Mouse (Mus musculus): ENCODE data around the gene Reln.
A peak's percentile ranks its signal among the peaks of the same experiment; 100 is the strongest.

Gene Reln

DNA sequence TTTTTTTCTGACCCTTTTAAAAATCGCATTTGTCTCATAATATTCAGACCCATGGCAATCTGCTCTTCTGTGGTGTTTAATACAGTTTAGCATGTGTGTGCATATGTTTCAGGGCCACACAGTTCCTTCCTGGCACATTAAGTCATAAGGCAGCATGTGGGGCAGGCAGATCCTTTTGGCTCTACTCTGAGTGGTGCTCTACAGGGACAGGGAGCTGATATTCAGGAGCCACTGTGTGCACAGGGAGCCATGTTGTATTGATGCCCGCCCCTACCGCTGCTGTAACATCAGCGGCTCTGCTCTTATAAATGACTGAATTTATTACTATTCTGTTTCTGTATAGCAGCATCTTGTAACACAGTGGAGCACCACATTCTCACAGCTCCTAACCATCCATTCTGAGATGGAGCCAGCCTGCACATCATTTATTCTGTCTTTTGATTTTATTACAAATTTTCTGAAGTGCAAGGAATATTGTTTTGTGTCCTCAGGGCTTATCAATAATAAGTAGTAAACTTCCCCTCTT is 410.3 kb downstream of the Reln start:
- DNase-seq (ENCODE audit: low read depth, low spot score): no peak

DNA sequence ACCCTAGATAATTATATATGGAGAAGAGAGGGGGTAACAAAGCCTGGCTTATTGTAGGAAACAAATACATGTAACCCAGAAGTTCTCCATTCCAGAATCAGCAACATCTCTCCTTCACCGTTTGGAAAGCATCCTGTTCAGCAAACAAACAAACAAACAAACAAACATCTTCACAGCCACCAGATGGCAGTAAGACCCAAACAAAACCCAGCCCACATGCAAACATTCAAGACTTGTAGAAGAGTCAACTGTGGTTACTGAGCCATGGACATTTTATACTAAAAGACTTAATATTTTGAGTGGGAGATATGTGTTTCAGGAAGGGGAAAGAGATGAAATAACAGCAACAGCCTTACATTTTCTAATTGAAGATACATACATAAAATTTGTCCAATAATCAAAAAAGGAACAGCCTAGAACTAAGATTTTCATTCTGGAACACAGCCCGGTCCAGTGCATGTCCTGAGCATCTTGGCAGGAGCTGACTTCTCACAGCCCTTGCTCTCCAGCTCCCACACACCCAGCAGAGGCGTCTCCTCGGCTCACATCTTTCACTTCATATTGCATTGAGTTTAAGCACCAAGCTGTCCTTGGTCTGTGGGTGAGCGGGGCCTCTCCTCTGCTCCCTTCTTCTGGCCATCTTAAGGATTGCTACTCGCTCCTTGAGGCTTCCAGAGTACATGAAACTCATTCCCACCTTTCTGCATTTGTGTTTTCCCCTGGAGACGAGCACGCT is 411.0 kb downstream of the Reln start:
- DNase-seq (ENCODE audit: low read depth, low spot score): no peak

DNA sequence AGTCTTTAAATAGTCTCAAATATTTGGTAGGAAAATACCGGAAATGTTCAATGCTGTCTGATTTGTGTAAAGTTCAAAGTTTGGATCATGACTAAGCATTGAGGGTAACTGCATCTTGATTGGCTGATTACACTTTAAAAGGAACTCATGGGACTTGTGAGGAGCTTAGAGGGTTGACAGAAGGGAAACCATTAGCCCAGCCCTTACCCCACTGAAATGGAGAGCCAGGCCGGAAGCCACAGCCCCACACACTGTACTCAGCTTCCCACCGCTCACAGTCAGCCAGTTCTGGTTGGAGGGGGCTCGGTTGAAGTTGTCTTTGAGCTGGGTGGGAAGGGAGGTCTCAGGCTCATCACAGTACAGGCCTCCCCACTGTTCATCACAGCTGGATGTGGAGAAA is 413.4 kb downstream of the Reln start:
- no peak for DNase-seq (ENCODE audit: low read depth, low spot score)

DNA sequence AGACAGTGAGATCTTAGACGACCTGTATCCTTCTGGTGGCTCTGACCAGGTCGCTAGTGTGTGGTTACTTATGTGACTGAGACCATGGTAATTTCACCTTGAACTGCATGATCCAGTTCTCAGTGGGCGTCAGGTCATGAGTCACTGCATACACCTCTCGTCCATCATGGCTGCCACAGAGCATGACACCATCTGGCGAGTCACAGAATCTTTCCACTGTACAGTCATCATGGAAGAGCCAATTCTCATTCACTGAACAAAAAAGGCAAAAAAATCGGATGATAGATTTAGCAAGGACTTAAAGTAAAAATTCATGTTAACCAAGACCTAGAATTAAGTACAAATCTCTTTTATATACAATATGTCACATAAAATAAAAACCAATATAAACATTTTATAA is 424.2 kb downstream of the Reln start:
- peak; percentile 24 for DNase-seq (ENCODE audit: low read depth, low spot score)

DNA sequence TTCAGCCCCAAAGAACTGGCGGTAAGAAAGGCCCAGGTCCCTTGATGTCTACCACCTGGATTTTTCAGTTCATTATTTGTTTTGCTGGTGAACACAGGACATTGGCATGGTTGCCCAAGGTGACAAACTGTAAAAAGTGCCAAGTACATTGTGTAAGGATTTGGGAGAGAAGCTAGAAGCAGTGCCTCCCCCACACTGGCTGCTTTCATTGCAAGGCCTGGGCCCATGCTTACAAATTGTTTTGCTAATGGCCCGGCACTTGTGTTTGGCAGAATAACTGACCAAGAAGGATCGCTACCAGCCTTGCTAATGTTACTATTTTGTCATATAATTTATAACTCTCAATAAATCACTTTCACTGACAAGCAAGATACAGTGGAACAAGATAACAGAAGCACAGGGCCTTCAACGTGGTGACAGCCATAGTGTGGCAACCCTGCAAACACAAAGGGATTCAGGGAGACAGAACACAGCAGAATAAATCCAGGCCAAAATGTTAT is 425.2 kb downstream of the Reln start:
- DNase-seq (ENCODE audit: low read depth, low spot score): no peak

DNA sequence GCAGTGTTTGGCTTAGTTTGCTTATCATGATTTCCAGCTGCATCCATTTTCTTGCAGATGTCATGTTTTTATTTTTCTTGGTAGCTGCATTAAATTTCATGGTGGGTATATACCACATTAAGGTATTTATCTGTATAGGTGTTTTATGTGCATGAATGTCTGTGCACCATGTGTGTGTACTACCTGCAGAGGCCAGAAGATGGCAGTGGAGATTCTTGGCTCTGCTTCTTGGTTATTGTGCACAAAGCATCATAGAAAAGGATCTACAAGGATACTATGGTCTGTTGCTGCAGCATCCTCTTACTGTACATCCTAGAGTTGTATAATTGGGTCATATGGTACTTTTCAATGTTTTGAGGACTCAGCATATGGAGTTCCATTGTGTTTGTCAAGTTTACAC is 428.5 kb downstream of the Reln start:
- peak; percentile 9 for DNase-seq (ENCODE audit: low read depth, low spot score)

DNA sequence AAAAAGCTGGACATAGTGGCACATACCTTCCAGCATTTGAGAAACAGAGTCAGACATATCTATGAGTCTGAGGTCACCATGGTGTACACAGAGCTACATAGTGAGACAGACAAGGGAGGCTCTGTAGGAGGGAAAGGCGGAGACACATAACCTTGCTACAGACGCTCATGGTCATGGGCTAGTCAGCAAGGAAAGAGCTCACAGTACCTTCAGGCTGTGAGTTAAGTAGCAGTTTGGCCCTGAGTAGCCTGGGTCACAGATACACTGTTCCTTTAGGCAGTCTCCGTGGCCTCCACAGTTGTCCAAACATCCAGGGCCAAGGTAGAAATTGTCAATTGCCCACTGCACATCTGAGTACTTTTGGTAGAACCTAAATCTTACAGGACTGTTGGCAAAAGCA is 429.7 kb downstream of the Reln start:
- no peak for DNase-seq (ENCODE audit: low read depth, low spot score)

DNA sequence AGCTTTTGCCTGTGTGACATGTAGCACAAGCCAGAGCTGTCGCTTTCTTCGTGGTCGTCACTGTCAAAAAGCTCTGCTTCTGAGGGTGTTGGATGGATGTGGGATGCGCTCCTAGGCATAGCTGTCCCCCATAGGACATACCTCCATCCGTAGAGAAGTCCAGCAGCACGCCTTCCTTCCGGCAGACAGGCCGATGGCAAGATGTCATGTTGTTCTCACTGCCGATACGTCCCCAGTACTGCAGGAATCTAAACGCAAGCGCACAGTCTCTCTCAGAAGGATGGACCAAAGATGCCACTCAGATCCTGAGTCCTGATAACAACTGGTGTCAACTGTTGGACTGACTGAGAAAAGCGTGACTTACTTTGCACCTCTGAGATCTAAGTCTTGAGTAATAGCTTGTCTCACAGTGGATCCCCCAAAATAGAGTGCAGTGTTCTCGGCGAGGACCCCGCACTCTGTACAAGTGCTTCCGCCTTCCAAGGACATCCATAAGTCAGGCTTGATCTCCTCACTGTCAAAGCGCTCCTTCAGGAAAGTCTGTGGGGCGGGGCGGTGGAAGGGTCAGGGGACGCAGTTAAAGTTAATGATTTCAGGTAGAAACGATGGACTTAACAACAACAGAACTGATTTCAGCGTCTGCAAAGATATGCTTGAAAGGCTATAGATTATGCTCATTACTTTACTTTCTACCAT is 431.5 kb downstream of the Reln start:
- no peak for DNase-seq (ENCODE audit: low read depth, low spot score)

DNA sequence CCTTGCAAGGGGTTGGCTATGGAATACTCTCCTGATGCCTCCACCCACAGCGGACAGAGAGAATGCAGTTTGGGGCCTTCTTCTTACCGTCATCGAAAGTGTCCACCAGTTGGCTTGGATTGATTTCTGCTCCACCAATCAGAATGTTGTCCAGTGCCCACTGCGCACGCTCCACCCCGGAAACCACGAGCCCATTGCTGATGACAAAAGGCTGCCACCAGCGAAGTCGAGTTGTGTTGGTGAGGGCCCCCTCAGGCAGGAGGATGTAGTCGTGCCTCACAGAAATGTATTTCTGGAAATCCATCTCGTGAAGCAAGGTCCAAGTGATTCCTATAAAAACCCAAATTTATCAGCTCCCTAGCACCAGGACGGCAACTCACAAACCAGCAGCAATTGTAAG is 433.8 kb downstream of the Reln start:
- no peak for DNase-seq (ENCODE audit: low read depth, low spot score)

DNA sequence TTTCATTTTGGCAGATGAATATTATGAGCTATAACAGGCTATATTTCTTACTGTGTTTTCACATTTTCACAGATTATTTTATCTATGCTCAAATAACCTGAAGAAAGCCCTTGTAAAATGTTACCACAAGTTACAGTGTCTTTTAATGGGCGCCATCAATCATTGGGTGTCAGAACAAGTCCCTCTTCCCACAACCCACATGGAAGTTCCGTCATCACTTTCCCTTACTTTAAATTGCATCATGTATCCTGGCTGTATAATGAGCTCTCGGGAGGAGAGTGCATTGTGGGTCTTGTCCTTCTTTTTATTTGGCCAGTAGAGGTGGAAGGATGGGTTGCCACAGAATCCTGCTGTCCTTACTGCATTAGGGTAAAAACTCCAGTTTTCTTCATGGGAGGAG is 434.8 kb downstream of the Reln start:
- DNase-seq (ENCODE audit: low read depth, low spot score): peak; percentile 66

DNA sequence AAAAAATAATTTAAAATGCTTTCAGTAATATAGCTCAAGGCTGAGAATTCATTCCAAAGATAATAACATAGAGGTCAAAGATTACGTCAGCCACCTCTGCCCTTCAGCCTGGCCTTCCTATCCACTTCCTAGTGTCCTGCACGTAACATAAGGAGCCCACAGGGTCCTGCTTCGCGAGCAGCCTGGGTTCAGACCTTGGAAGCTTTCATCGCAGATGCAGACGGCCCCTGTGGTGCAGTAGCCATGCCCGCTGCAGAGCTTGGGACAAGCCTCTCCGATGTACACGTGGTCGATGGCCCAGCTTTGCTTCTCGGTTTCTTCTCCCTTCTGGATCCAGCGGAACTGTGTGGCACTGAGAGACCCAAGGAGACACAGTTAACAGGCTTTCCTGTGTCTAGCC is 443.1 kb downstream of the Reln start:
- no peak for DNase-seq (ENCODE audit: low read depth, low spot score)

DNA sequence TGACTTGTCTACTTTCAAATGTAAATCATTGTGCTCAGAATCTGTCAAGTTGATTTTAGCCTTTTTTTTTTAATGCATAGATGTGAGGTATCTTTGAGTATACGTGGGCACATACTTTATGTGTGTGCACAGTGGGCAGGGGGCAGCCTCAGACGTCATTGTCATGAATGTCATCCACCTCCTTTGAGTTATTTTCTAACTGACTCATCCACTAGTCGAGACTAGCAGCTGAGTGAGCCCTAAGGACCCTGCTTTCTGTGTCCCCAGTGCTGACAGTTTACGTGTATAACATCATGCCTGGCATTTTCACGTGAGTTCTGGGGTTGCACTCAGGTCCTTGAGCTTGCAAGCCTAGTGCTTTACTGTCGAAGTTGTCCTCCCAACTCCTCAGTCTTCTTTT is 443.6 kb downstream of the Reln start:
- no peak for DNase-seq (ENCODE audit: low read depth, low spot score)

DNA sequence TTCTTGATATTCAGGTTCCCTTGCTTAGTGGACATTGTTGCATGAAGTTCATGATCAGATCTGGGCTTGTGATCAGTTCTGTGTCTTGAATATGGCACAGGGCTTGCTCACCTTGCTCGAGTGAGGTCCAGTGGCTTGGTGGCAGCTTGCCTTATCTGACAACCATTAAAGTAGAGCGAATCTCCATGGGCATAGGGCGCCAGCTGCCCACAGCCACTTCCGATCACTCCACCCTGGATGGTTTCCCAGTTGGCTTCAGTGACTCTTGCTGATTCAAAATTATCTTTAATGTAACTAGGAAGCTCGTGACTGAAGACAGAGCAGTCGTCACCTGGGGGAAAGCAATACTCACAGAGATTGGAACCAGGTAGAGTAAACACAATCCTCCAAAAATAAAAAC is 445.6 kb downstream of the Reln start:
- no peak for DNase-seq (ENCODE audit: low read depth, low spot score)

DNA sequence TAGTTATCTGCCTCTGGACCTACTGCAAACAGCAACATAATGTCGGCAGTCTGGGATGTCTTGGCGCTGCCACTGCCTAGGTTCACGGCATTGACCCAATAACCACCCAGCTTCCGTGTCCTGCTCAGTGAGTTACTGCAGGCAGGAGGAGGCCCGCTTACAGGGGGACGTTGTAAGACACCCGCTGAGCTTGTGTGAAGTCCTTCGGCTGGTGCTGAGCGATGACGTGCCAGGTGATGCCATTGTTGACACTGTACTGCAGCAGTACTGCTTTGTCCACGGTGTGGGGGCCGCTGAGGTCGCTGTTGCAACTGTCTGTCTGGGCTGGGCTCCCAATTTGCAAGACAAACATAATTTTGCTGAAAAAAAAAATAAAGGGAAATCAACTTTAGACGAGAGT is 447.9 kb downstream of the Reln start:
- DNase-seq (ENCODE audit: low read depth, low spot score): no peak

DNA sequence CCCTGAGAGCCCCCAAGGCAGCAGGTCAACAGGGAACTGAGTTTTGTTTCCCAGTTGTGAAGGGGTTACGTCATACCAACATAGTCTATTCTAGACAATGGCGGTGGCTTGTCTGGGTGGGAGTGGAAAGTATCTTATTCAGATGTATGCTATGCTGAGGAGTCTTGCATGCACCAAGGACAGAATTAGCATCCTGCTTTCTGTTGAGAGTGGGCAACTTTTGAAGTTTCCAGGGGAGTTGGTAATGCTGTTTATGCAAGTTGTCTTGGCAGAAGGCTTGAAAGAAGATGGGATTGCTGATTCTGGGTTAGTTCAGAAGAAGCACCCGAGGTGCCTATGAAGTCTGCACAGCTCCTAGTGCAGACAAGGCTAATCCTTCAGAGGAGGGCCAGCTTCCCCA is 450.3 kb downstream of the Reln start:
- no peak for DNase-seq (ENCODE audit: low read depth, low spot score)

DNA sequence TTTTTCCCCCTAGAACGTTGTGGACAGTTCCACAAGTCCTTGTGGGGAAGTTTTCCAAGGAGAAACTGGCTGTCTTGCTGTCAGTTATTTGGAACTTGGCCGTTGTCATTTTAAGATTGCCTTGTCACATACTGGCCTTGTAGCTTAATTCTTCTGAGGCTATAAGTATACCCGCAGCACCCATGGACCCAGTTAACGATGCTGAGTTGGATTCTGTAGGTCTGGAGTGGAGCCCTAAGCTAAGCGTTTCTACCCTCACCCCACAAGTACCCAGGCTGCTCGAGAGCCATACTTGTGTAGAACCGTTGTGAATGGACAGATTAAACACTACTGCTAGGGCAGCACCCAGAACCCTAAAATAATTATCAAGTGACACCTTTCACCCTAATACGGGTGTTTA is 477.8 kb downstream of the Reln start:
- DNase-seq (ENCODE audit: low read depth, low spot score): no peak

DNA sequence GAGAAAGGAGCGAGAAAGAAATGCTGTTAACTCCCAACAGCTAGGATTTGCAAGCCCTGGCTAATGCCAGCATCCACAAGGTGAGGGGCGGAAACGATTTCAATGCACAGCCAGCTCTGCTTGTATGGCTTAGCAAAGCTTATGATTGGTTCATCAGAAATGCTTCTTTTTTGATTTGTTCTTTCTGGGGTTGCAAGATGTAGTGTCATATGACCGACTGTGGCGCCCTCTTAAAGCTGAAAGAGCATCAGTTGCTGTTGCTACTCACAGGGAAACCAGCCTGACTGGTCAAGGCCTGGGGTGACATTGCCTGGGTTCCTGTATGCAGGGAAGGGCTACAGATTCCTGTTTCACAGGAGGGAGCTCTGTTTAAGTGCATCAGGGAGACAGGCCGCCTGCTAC is 478.2 kb downstream of the Reln start:
- no peak for DNase-seq (ENCODE audit: low read depth, low spot score)

DNA sequence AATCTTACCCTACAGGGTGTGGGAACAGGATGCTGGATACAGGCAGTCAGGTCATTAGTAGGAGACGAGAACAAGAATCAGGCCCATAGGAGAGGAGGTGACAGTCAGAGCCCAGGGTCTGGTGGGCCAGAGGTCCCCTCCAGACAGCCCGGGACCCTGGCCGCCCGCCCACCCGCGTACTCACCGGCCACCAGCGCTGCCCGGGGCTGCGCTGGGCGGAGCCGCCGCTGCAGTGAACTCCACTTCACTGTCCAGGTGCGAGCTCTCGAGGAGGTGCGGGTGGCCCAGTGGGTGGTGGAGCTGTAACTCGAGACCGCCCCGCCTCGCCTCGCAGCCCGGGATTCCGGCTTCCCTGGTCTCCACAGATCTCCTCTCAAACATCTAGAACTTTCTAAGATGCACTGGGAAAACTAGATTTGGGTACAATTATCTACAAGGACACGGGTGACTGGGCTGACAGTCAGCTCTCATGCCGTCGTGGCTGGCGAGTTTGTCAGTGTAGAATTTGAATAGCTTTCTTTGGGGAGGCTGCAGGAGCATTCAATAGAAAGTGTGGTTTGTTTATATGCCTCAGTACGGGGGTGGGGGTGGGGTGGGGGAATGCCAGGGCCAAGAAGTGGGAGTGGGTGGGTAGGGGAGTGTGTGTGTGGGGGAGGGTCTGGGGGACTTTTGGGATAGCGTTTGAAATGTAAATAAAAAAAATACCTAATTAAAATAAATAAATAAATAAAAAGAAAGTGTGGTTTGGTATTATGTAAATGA is 479.0 kb downstream of the Reln start, which contains the start of gene Slc26a5:
TSS of gene Slc26a5 (minus strand) at position 259 of the 762 bp plus-strand sequence.
- DNase-seq (ENCODE audit: low read depth, low spot score): no peak

DNA sequence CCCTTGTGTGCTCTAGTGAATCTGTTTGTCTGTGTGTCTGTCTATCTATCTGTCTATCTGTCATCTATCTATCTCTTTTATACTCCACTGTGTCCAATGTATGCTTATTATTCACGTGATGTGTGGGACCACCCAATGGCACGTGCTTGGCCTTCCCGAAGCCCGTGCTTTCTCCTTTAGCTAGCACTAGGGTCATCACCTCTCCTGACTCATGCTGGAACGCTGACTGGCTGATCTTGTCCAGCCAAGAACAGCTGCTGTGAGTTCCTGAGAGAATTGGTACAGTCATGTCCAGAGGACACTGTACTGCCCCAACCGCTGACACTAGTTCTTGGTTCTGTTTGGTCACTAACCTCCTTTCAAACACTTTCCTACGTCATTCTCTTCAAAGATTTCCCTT is 485.8 kb downstream of the Reln start:
- no peak for DNase-seq (ENCODE audit: low read depth, low spot score)

DNA sequence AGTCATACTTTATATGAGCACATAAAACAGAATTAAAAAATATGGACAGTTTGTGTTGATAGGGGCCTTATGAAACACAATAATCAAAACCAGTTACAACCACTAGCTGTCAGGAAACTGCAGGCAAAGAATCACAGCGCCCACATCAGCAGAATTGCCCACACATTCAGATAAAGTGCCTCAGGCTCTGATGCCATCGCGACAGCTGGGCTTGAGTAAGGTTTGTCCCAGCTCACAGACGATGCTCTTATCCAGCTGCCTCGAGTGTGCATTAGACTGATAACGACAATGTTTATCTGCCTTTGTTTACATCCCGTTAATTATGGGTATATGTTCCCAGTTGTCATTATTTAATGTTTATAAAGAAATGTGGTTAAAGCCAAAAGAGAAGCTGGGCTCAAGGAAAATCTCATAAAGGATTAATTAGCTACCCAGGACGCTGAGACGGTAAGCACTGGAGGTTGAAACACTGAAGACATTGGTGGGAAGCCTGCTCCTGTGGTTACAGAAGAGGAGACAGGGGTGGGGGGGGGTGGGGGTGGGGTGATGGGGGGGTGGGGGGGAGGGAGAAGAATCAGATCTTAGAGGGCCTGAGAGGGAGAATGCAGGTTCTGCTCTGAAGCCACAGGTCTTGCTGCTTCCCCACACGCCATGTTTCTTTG is 492.7 kb downstream of the Reln start:
- no peak for DNase-seq (ENCODE audit: low read depth, low spot score)

DNA sequence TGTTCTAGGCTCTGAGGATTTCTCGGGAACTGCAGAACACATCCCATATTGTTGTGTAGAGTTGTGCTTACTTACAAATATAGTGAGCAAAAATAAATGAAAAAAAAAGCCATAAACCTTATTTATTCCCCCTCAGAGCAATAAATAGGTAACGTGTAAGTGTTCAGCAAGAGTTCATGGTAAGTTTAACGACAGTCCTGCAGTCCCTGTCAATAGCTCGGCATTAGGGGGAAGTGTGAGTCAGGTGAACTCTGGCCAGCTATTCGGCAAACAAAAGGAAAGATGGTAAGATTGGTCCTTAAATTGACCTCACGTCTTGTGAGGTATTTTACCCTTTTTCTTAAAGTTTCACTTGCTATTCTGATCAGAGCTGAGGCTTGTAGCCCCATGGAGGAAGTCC is 497.1 kb downstream of the Reln start:
- DNase-seq (ENCODE audit: low read depth, low spot score): no peak

Measured in 3T3-L1 (cell line).